ENCODE assay signal across 42 mouse cellular contexts in the genomic region with DNA sequence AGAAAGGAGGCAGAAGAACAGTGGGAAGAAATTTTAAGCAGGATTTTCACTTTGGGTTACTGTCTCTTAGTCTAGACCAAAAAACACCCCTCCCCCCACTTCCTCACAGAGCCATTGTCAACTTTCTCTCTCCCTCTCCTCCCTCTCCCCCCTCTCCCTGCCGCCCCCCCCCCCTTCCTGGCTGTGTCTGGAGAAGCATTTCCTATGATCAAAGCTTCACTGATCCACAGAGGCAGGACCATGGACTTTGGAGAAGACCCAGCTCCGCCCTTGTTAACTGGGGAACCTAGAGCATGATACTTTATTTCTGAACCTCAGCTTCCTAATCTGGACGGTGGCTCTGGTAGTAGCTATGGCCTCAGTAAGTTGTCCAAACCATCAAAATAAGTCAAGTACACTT. TPM values are rescaled to one million over a fixed set of nuclear protein-coding genes. Genes with fewer than 3 reads are reported as not detected.
A peak's percentile ranks its signal among the peaks of the same experiment; 100 is the strongest.
DNase-seq lines count a peak whose midpoint lies in the region; ATAC-seq and TF ChIP-seq lines count a peak whose summit lies in the region.
"Had no signal": no experiment of that assay in that cellular context is flagged by ENCODE, and none has a peak within 500 bp of the region (broad histone marks: within the 10 kb centered on the region; RNA-seq: fewer than 3 reads in every experiment).

No protein-coding gene starts in this region.

- WGBS in hindbrain, embryonic 10.5 days, result 58% methylated on average over 3 of the region's 3 CpGs
- WGBS in hindbrain, postnatal 0 days, result 73% methylated on average over 2 of the region's 3 CpGs
- 24% methylated on average over 3 of the region's 3 CpGs for WGBS in liver, embryonic 12.5 days (ENCODE audit: insufficient replicate concordance)
- 62% methylated on average over 2 of the region's 3 CpGs for WGBS in embryonic facial prominence, embryonic 10.5 days

- no peak overlapping the region for H3K4me2 ChIP-seq in hindbrain, postnatal 0 days (ENCODE audit: low read depth, low read length)
- H3K4me2 ChIP-seq in liver, embryonic 12.5 days, result no peak overlapping the region
- H3K4me2 ChIP-seq: forebrain, embryonic 12.5 days; hindbrain, embryonic 15.5 days; midbrain, embryonic 12.5 days; neural tube, embryonic 12.5 days had no signal

- no peaks in the 10 kb centered on the region for H3K9me3 ChIP-seq in hindbrain, embryonic 10.5 days
- no peaks in the 10 kb centered on the region for H3K9me3 ChIP-seq in hindbrain, postnatal 0 days (ENCODE audit: low read length)
- H3K9me3 ChIP-seq in liver, embryonic 12.5 days (replicated peaks), result no peaks in the 10 kb centered on the region
- H3K9me3 ChIP-seq in embryonic facial prominence, embryonic 10.5 days, result no peaks in the 10 kb centered on the region
- H3K9me3 ChIP-seq: forebrain, embryonic 12.5 days; neural tube, embryonic 12.5 days had no signal

- no peaks in the 10 kb centered on the region for H3K27me3 ChIP-seq in hindbrain, embryonic 10.5 days (ENCODE audit: insufficient read depth, poor library complexity, severe bottlenecking)
- no peaks in the 10 kb centered on the region for H3K27me3 ChIP-seq in hindbrain, postnatal 0 days (ENCODE audit: insufficient read depth, low read length)
- H3K27me3 ChIP-seq in liver, embryonic 12.5 days (replicated peaks), result no peaks in the 10 kb centered on the region
- H3K27me3 ChIP-seq in embryonic facial prominence, embryonic 10.5 days (replicated peaks; ENCODE audit: low read depth, poor library complexity, severe bottlenecking), result no peaks in the 10 kb centered on the region
- H3K27me3 ChIP-seq: CH12.LX; forebrain, embryonic 12.5 days; hindbrain, embryonic 15.5 days; megakaryocyte, embryonic 14.5 days; midbrain, embryonic 12.5 days; neural tube, embryonic 12.5 days had no signal

- TF ChIP-seq CTCF in hindbrain, postnatal 0 days (IDR thresholded peaks at IDR 0.05; ENCODE audit: low read depth), result no peak

- H3K4me1 ChIP-seq in hindbrain, embryonic 10.5 days (replicated peaks), result peaks cover 15% of the 10 kb centered on the region; the same call in 1 of the 2 replicates
- no peaks in the 10 kb centered on the region for H3K4me1 ChIP-seq in hindbrain, postnatal 0 days (ENCODE audit: insufficient read depth, low read length)
- H3K4me1 ChIP-seq in liver, embryonic 12.5 days, result no peaks in the 10 kb centered on the region
- H3K4me1 ChIP-seq in embryonic facial prominence, embryonic 10.5 days, result peaks cover 7% of the 10 kb centered on the region; the same call in 1 of the 2 replicates
- H3K4me1 ChIP-seq: forebrain, embryonic 12.5 days; midbrain, embryonic 12.5 days; neural tube, embryonic 12.5 days had no signal

- peak; percentile 14 for DNase-seq in embryo, embryonic 10.5 days (ENCODE audit: low spot score)
- no peak for DNase-seq in embryo, embryonic 9.5 days (ENCODE audit: extremely low spot score)
- peak; percentile 4 for DNase-seq in hindbrain, embryonic 10.5 days (ENCODE audit: low spot score)
- DNase-seq in hindbrain, postnatal 0 days (ENCODE audit: low spot score), result no peak
- DNase-seq in liver, result peak; percentile 9
- DNase-seq in embryonic facial prominence, embryonic 10.5 days (ENCODE audit: low spot score), result peak; percentile 11
- DNase-seq: adrenal gland, adult 8-10 months; cerebellum, adult 2 months; cerebellum, postnatal 14 days; forebrain, postnatal 0 days; kidney, adult 9 months; layer of hippocampus, postnatal 36 days; left cerebral cortex, postnatal 4 days; right cerebral cortex, adult 18-20 months; spleen, adult 18-20 months; thymus, postnatal 14 days had no signal

- ATAC-seq in hindbrain, postnatal 0 days, result no peak
- no peak for ATAC-seq in liver, embryonic 12.5 days
- ATAC-seq: forebrain, postnatal 0 days had no signal

- no peak overlapping the region for H3K27ac ChIP-seq in hindbrain, embryonic 10.5 days
- no peak overlapping the region for H3K27ac ChIP-seq in hindbrain, postnatal 0 days
- H3K27ac ChIP-seq in liver, embryonic 12.5 days, result no peak overlapping the region
- no peak overlapping the region for H3K27ac ChIP-seq in embryonic facial prominence, embryonic 10.5 days (replicated peaks)
- H3K27ac ChIP-seq: forebrain, embryonic 12.5 days; hindbrain, embryonic 15.5 days; liver, embryonic 14.5 days; midbrain, embryonic 12.5 days; neural tube, embryonic 12.5 days had no signal

- no peaks in the 10 kb centered on the region for H3K36me3 ChIP-seq in hindbrain, embryonic 10.5 days
- no peaks in the 10 kb centered on the region for H3K36me3 ChIP-seq in hindbrain, postnatal 0 days (ENCODE audit: insufficient read depth, low read length)
- no peaks in the 10 kb centered on the region for H3K36me3 ChIP-seq in liver, embryonic 12.5 days
- H3K36me3 ChIP-seq in embryonic facial prominence, embryonic 10.5 days (replicated peaks), result no peaks in the 10 kb centered on the region
- H3K36me3 ChIP-seq: forebrain, embryonic 12.5 days; hindbrain, embryonic 15.5 days; midbrain, embryonic 12.5 days; neural tube, embryonic 12.5 days had no signal

- H3K4me3 ChIP-seq in hindbrain, embryonic 10.5 days, result no peak overlapping the region
- no peak overlapping the region for H3K4me3 ChIP-seq in hindbrain, postnatal 0 days (ENCODE audit: low read length)
- H3K4me3 ChIP-seq in liver, embryonic 12.5 days, result no peak overlapping the region
- no peak overlapping the region for H3K4me3 ChIP-seq in embryonic facial prominence, embryonic 10.5 days
- H3K4me3 ChIP-seq: erythroblast, embryonic 14.5 days; forebrain, embryonic 12.5 days; hindbrain, embryonic 15.5 days; midbrain, embryonic 12.5 days; myocyte; neural tube, embryonic 12.5 days had no signal

- H3K9ac ChIP-seq in hindbrain, postnatal 0 days (replicated peaks; ENCODE audit: low read length), result no peak overlapping the region
- no peak overlapping the region for H3K9ac ChIP-seq in liver, embryonic 12.5 days
- H3K9ac ChIP-seq: forebrain, embryonic 12.5 days; forebrain, postnatal 0 days; hindbrain, embryonic 15.5 days; liver, embryonic 14.5 days; midbrain, embryonic 12.5 days; neural tube, embryonic 12.5 days had no signal

RNA-seq across cellular contexts. Expression of a gene that starts 30.5 kb away (rescaled TPM):
- polyA plus RNA-seq in hindbrain, embryonic 10.5 days (2016; fragmentation: Nextera tagmentation; extraction: Ambion mirVana), result not detected in 2 replicates
- total RNA-seq in hindbrain, postnatal 0 days (2014; rRNA removed), result not detected in 2 replicates
- not detected in 2 replicates for polyA plus RNA-seq in hindbrain, postnatal 0 days (2015; fragmentation: Nextera tagmentation; extraction: Ambion mirVana)
- not detected in 2 replicates for polyA plus RNA-seq in liver, embryonic 12.5 days (2016; fragmentation: Nextera tagmentation; extraction: Ambion mirVana)
- not detected in 2 replicates for polyA plus RNA-seq in embryonic facial prominence, embryonic 10.5 days (2016; fragmentation: Nextera tagmentation; extraction: Ambion mirVana)
- total RNA-seq: adrenal gland, adult 8-10 months; adrenal gland, postnatal 4 days; CH12.LX; ES-E14; forebrain, postnatal 0 days; gastrocnemius, adult 8-10 months; gastrocnemius, postnatal 4 days; heart, adult 8-10 months; hematopoietic stem cell, adult 5-6 weeks; layer of hippocampus, postnatal 36 days; left cerebral cortex, postnatal 4 days; midbrain, postnatal 0 days had no signal
- polyA plus RNA-seq: C2C12; cerebellum, adult 2 months; cortical plate, adult 2 months; embryonic facial prominence, embryonic 14.5 days; erythroblast, embryonic 14.5 days; forebrain, embryonic 12.5 days; forebrain, postnatal 0 days; heart, postnatal 0 days; hindbrain, embryonic 15.5 days; intestine, embryonic 14.5 days; large intestine, adult 2 months; limb, embryonic 14.5 days; liver, embryonic 14.5 days; midbrain, embryonic 12.5 days; midbrain, postnatal 0 days; myocyte; neural tube, embryonic 12.5 days; stomach, embryonic 16.5 days; urinary bladder, adult 2 months had no signal

Comparison
In these comparisons a context has a peak if more than half of its experiments do, and no peak if none do; other contexts are left out.
1. DNase-seq: peak in embryo, embryonic 10.5 days (single experiment), hindbrain, embryonic 10.5 days (single experiment), liver (single experiment) and embryonic facial prominence, embryonic 10.5 days (single experiment); none in embryo, embryonic 9.5 days (single experiment) and hindbrain, postnatal 0 days (single experiment).